Mouse (Mus musculus) G1E (cell line): Measurements from ENCODE around the gene Sft2d2. TPM values are rescaled to one million over a fixed set of nuclear protein-coding genes. Genes with fewer than 3 reads are reported as not detected.
A peak's percentile ranks its signal among the peaks of the same experiment; 100 is the strongest.

Source experiments
- ATAC-seq: 2 replicates; pipeline ENCODE4 v1.8.0; 2016; ENCODE audit warnings: mild to moderate bottlenecking; ENCODE audit not compliant: insufficient number of reproducible peaks, poor library complexity, low FRiP score, severe bottlenecking; ENCODE audit errors: extremely low read depth
- DNase-seq: peaks from one replicate; pipeline ENCODE4 v3.0.0; 2012; ENCODE audit warnings: low spot score
- H3K27me3 ChIP-seq: 2 replicates; pipeline ENCODE4 v1.6.1; 2012; ENCODE audit warnings: mild to moderate bottlenecking, low read length, inconsistent platforms; ENCODE audit not compliant: insufficient read depth
- H3K36me3 ChIP-seq: replicated peaks from 2 replicates; pipeline ENCODE3; 2012; ENCODE audit warnings: mild to moderate bottlenecking, inconsistent platforms
- H3K4me1 ChIP-seq: 2 replicates; pipeline ENCODE4 v1.6.1; 2012; ENCODE audit warnings: low read depth, low read length, inconsistent platforms, mixed read lengths; ENCODE audit not compliant: insufficient read depth
- H3K4me3 ChIP-seq: 2 replicates; pipeline ENCODE4 v1.5.1; 2012; ENCODE audit warnings: low read depth, mild to moderate bottlenecking, inconsistent platforms, low read length, moderate library complexity, mixed read lengths
- H3K9me3 ChIP-seq: replicated peaks from 2 replicates; pipeline ENCODE4 v1.6.1; 2012; ENCODE audit warnings: inconsistent platforms
- CTCF ChIP-seq: IDR thresholded peaks from 2 replicates; pipeline ENCODE4 v1.5.1; 2012; ENCODE audit warnings: low read depth, low read length, inconsistent platforms, mixed read lengths
- GATA1 ChIP-seq: IDR thresholded peaks from 2 replicates; pipeline ENCODE4 v1.6.1; 2012; ENCODE audit warnings: borderline replicate concordance, low read length, inconsistent platforms, mixed read lengths
- GATA2 ChIP-seq: IDR thresholded peaks from 2 replicates; pipeline ENCODE4 v1.6.1; 2012; ENCODE audit warnings: low read depth, low read length, inconsistent platforms, borderline replicate concordance
- POLR2AphosphoS5 ChIP-seq: IDR thresholded peaks from 2 replicates; pipeline ENCODE4 v1.6.1; 2012; ENCODE audit warnings: low read depth, low read length, inconsistent platforms; ENCODE audit not compliant: insufficient replicate concordance
- TAL1 ChIP-seq: conservative IDR thresholded peaks from 2 replicates; pipeline ENCODE4 v1.6.1; 2012; ENCODE audit warnings: low read depth, low read length, inconsistent platforms, mixed read lengths
- polyA plus RNA-seq: library from polyadenylated mRNA; stranded (reverse); fragments of >175 nt; gene quantifications from 2 replicates; pipeline ENCODE4 v1.2.3, GENCODE M21; 2012
- total RNA-seq, 2 experiments: library from RNA; stranded (forward) in 1 of 2; stranded (reverse) in 1 of 2; fragments of 200-1000 nt in 1 of 2; fragments of >200 nt in 1 of 2; fragmentation: Nextera tagmentation in 1 of 2; gene quantifications; 2 replicates each; pipeline ENCODE4 v1.2.3; 2014 to 2017

Sft2d2 gene
- total and polyA plus RNA-seq, 3 experiments = 4.0 to 41.9 (median 41.6) TPM

GRCm38 (mm10) chr1:165174059-165174616 is 20.1 kb downstream of the Sft2d2 start:
- H3K4me3 ChIP-seq = peak overlapping the region; percentile 49; the same call in 1 of the 2 replicates

GRCm38 (mm10) chr1:165171277-165171676 is 23.0 kb downstream of the Sft2d2 start:
- Histone ChIP-seq H3K9me3 (no peaks in the 10 kb centered on the region), H3K36me3 (peaks cover 11% of the 10 kb centered on the region), H3K27me3 (peaks cover 7% of the 10 kb centered on the region), H3K4me1 (peaks cover 25% of the 10 kb centered on the region), H3K4me3 (no peak overlapping the region)
- DNase-seq (no peak), ATAC-seq (no peak)
- TF ChIP-seq TAL1 (no peak), POLR2AphosphoS5 (no peak), GATA2 (no peak), GATA1 (no peak), CTCF (no peak)

More at GRCm38 (mm10) chr1:165174059-165174616, 20.1 kb downstream of the Sft2d2 start:
- DNase-seq (peak; percentile 14), ATAC-seq (peak; percentile 85)
- Histone ChIP-seq H3K27me3 (peaks cover 5% of the 10 kb centered on the region; the same call in 1 of the 2 replicates), H3K36me3 (peaks cover 39% of the 10 kb centered on the region), H3K9me3 (no peaks in the 10 kb centered on the region), H3K4me1 (peaks cover 31% of the 10 kb centered on the region)
- TF ChIP-seq CTCF (no peak), GATA2 (no peak), POLR2AphosphoS5 (no peak), GATA1 (no peak), TAL1 (no peak)

GRCm38 (mm10) chr1:165170157-165170556 is 24.1 kb downstream of the Sft2d2 start:
- Histone ChIP-seq H3K27me3 (peaks cover 9% of the 10 kb centered on the region), H3K4me1 (peaks cover 20% of the 10 kb centered on the region), H3K9me3 (peaks cover 2% of the 10 kb centered on the region), H3K36me3 (peaks cover 4% of the 10 kb centered on the region), H3K4me3 (no peak overlapping the region)
- TF ChIP-seq CTCF (no peak), POLR2AphosphoS5 (no peak), GATA2 (no peak), GATA1 (no peak), TAL1 (no peak)
- ATAC-seq (no peak), DNase-seq (no peak)

- Histone ChIP-seq H3K36me3 (no peaks in the 10 kb centered on the region), H3K27me3 (peaks cover 9% of the 10 kb centered on the region), H3K4me1 (peaks cover 14% of the 10 kb centered on the region), H3K9me3 (peaks cover 2% of the 10 kb centered on the region), H3K4me3 (no peak overlapping the region)
- TF ChIP-seq TAL1 (no peak), GATA1 (no peak), CTCF (no peak), POLR2AphosphoS5 (no peak), GATA2 (no peak)
- ATAC-seq = no peak
- no peak for DNase-seq
Observed at GRCm38 (mm10) chr1:165169462-165169861, 24.8 kb downstream of the Sft2d2 start.

GRCm38 (mm10) chr1:165164920-165165319 is 29.3 kb downstream of the Sft2d2 start:
- ATAC-seq (no peak), DNase-seq (no peak)
- no peak for TF ChIP-seq GATA1
- no peak for TF ChIP-seq POLR2AphosphoS5
- no peak for TF ChIP-seq TAL1
- no peak for TF ChIP-seq GATA2
- TF ChIP-seq CTCF = no peak
- no peaks in the 10 kb centered on the region for H3K4me1 ChIP-seq
- peaks cover 2% of the 10 kb centered on the region for H3K9me3 ChIP-seq
- H3K4me3 ChIP-seq = no peak overlapping the region
- H3K27me3 ChIP-seq = peaks cover 19% of the 10 kb centered on the region
- H3K36me3 ChIP-seq = no peaks in the 10 kb centered on the region

GRCm38 (mm10) chr1:165160723-165161405 is 33.4 kb downstream of the Sft2d2 start, which contains the start of gene Tbx19:
TSS of gene Tbx19 (minus strand) at chr1:165160773.
- H3K4me1 ChIP-seq = no peaks in the 10 kb centered on the region
- peaks cover 2% of the 10 kb centered on the region for H3K9me3 ChIP-seq
- H3K27me3 ChIP-seq = peaks cover 18% of the 10 kb centered on the region
- ATAC-seq = no peak
- no peak for TF ChIP-seq TAL1
- TF ChIP-seq POLR2AphosphoS5 = no peak
- no peak for TF ChIP-seq GATA1
- no peak for TF ChIP-seq CTCF
- no peak for TF ChIP-seq GATA2
- H3K36me3 ChIP-seq = no peaks in the 10 kb centered on the region
- DNase-seq = no peak
- H3K4me3 ChIP-seq = no peak within 1 kb of the TSS
